Mouse (Mus musculus): ENCODE data around the gene Ttyh1.

The Ttyh1 gene

GRCm38 (mm10) chr7:4170193-4170938 is 51.2 kb downstream of the Ttyh1 start:
- DNase-seq (ENCODE audit: low read depth, low spot score): no peak

GRCm38 (mm10) chr7:4178438-4178837 is 59.2 kb downstream of the Ttyh1 start:
- DNase-seq (ENCODE audit: low read depth, low spot score): no peak
